Mouse (Mus musculus): ENCODE data around the gene Atp2a2.

DNA sequence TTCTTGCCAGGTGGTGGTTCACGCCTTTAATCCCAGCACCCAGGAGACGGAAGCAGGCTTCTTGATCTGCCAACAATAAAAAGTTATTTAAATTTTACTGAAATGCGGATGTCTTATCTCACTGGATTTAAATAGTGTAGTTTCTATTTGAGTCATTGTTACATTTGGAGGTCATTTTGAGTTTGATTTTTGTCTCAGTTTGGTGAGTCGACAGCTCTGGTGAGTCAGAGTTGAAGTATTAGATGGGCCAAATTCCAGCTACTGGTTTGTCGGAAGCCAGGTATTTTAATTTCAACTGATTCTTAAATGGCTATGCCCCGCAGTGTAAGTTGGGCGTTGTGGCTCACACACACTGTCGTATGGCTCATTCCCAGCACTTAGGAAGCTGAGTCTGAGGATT is 70.8 kb downstream of the Atp2a2 start:
- TF ChIP-seq POLR2A (IDR thresholded peaks at IDR 0.05; ENCODE audit: low read depth, low read length) (no peak), MYC (IDR thresholded peaks at IDR 0.05; ENCODE audit: low read depth, low read length) (no peak), CTCF (conservative IDR thresholded peaks at IDR 0.05 in 1 of 2, IDR thresholded peaks at IDR 0.05 in 1 of 2; ENCODE audit: low read depth in 2 of 2, low read length in 2 of 2) (no peak), NELFE (IDR thresholded peaks at IDR 0.05; ENCODE audit: low read depth, low read length) (no peak), EP300 (IDR thresholded peaks at IDR 0.05; ENCODE audit: low read length) (no peak; the same call in 1 of the 2 replicates), TCF12 (IDR thresholded peaks at IDR 0.05; ENCODE audit: low read depth, low read length) (no peak), USF1 (IDR thresholded peaks at IDR 0.05; ENCODE audit: low read depth, low read length) (no peak), USF2 (conservative IDR thresholded peaks at IDR 0.05; ENCODE audit: low read depth, low read length) (no peak), MAZ (IDR thresholded peaks at IDR 0.05; ENCODE audit: low read depth, low read length) (no peak), NRF1 (IDR thresholded peaks at IDR 0.05; ENCODE audit: low read depth, low read length) (no peak), RCOR1 (conservative IDR thresholded peaks at IDR 0.05; ENCODE audit: low read depth, low read length) (no peak), RAD21 (IDR thresholded peaks at IDR 0.05; ENCODE audit: low read depth, low read length) (no peak), CHD2 (IDR thresholded peaks at IDR 0.05; ENCODE audit: low read length) (no peak)

Measured in CH12.LX (cell line).